Mouse (Mus musculus): ENCODE results near the gene Epn3. TPM values are rescaled to one million over a fixed set of nuclear protein-coding genes. Genes with fewer than 3 reads are reported as not detected.

Gene Epn3
- not detected in 2 replicates for polyA plus RNA-seq (2012; ENCODE audit: insufficient read depth, insufficient read length, missing spikeins)

GRCm38 (mm10) chr11:94499661-94500152 is at the start of gene Epn3:
Gene Epn3, minus strand, starts transcription at chr11:94499974.
- Histone ChIP-seq H3K27ac (ENCODE audit: insufficient read depth, low read depth, low read length) (no peak within 1 kb of the TSS), H3K4me3 (ENCODE audit: insufficient read depth, low read length) (no peak within 1 kb of the TSS), H3K4me1 (ENCODE audit: control insufficient read depth, insufficient read depth, low read length) (no peaks in the 10 kb centered on the region)
- TF ChIP-seq CTCF (IDR thresholded peaks at IDR 0.05; ENCODE audit: low read depth, low read length) (no peak), POLR2A (IDR thresholded peaks at IDR 0.05; ENCODE audit: borderline replicate concordance, low read depth, low read length) (no peak)

GRCm38 (mm10) chr11:94548888-94549690 is 49.3 kb upstream of the Epn3 start, which contains the start of gene Rsad1:
Gene Rsad1, minus strand, starts transcription at chr11:94549255.
- peaks cover 15% of the 10 kb centered on the region for H3K4me1 ChIP-seq (ENCODE audit: control insufficient read depth, insufficient read depth, low read length)

GRCm38 (mm10) chr11:94548041-94548784 is 48.4 kb upstream of the Epn3 start:
- H3K4me1 ChIP-seq (ENCODE audit: control insufficient read depth, insufficient read depth, low read length), result peaks cover 19% of the 10 kb centered on the region
- TF ChIP-seq POLR2A (IDR thresholded peaks at IDR 0.05; ENCODE audit: borderline replicate concordance, low read depth, low read length) (no peak), CTCF (IDR thresholded peaks at IDR 0.05; ENCODE audit: low read depth, low read length) (no peak)
- H3K4me3 ChIP-seq (ENCODE audit: insufficient read depth, low read length), result peak overlapping the region; percentile 75
- H3K27ac ChIP-seq (ENCODE audit: insufficient read depth, low read depth, low read length), result peak overlapping the region; percentile 72

More at GRCm38 (mm10) chr11:94548888-94549690, 49.3 kb upstream of the Epn3 start, which contains the start of gene Rsad1:
- H3K27ac ChIP-seq (ENCODE audit: insufficient read depth, low read depth, low read length), result peak within 1 kb of the TSS; percentile 72
- H3K4me3 ChIP-seq (ENCODE audit: insufficient read depth, low read length), result peak within 1 kb of the TSS; percentile 75
- TF ChIP-seq POLR2A (IDR thresholded peaks at IDR 0.05; ENCODE audit: borderline replicate concordance, low read depth, low read length) (no peak), CTCF (IDR thresholded peaks at IDR 0.05; ENCODE audit: low read depth, low read length) (peak; percentile 87)

GRCm38 (mm10) chr11:94547271-94547670 is 47.5 kb upstream of the Epn3 start:
- TF ChIP-seq POLR2A (IDR thresholded peaks at IDR 0.05; ENCODE audit: borderline replicate concordance, low read depth, low read length) (no peak), CTCF (IDR thresholded peaks at IDR 0.05; ENCODE audit: low read depth, low read length) (no peak)
- Histone ChIP-seq H3K4me3 (ENCODE audit: insufficient read depth, low read length) (no peak overlapping the region), H3K4me1 (ENCODE audit: control insufficient read depth, insufficient read depth, low read length) (peaks cover 19% of the 10 kb centered on the region), H3K27ac (ENCODE audit: insufficient read depth, low read depth, low read length) (no peak overlapping the region)

- Histone ChIP-seq H3K4me3 (ENCODE audit: insufficient read depth, low read length) (no peak overlapping the region), H3K27ac (ENCODE audit: insufficient read depth, low read depth, low read length) (no peak overlapping the region), H3K4me1 (ENCODE audit: control insufficient read depth, insufficient read depth, low read length) (peaks cover 19% of the 10 kb centered on the region)
- no peak for TF ChIP-seq POLR2A (IDR thresholded peaks at IDR 0.05; ENCODE audit: borderline replicate concordance, low read depth, low read length)
- no peak for TF ChIP-seq CTCF (IDR thresholded peaks at IDR 0.05; ENCODE audit: low read depth, low read length)
These were observed 46.6 kb upstream of the Epn3 start for GRCm38 (mm10) chr11:94546381-94546780.

- no peak for TF ChIP-seq CTCF (IDR thresholded peaks at IDR 0.05; ENCODE audit: low read depth, low read length)
- no peak for TF ChIP-seq POLR2A (IDR thresholded peaks at IDR 0.05; ENCODE audit: borderline replicate concordance, low read depth, low read length)
- H3K4me3 ChIP-seq (ENCODE audit: insufficient read depth, low read length), result no peak overlapping the region
- H3K27ac ChIP-seq (ENCODE audit: insufficient read depth, low read depth, low read length), result no peak overlapping the region
- H3K4me1 ChIP-seq (ENCODE audit: control insufficient read depth, insufficient read depth, low read length), result peaks cover 9% of the 10 kb centered on the region
These were observed 44.6 kb upstream of the Epn3 start for GRCm38 (mm10) chr11:94544422-94544821.

GRCm38 (mm10) chr11:94543932-94544331 is 44.2 kb upstream of the Epn3 start:
- TF ChIP-seq CTCF (IDR thresholded peaks at IDR 0.05; ENCODE audit: low read depth, low read length) (peak; percentile 76), POLR2A (IDR thresholded peaks at IDR 0.05; ENCODE audit: borderline replicate concordance, low read depth, low read length) (no peak)
- H3K27ac ChIP-seq (ENCODE audit: insufficient read depth, low read depth, low read length), result peak overlapping the region; percentile 6; the same call in 1 of the 2 replicates
- peaks cover 7% of the 10 kb centered on the region; the same call in 1 of the 2 replicates for H3K4me1 ChIP-seq (ENCODE audit: control insufficient read depth, insufficient read depth, low read length)
- H3K4me3 ChIP-seq (ENCODE audit: insufficient read depth, low read length), result no peak overlapping the region

- Histone ChIP-seq H3K4me3 (ENCODE audit: insufficient read depth, low read length) (no peak overlapping the region), H3K27ac (ENCODE audit: insufficient read depth, low read depth, low read length) (no peak overlapping the region), H3K4me1 (ENCODE audit: control insufficient read depth, insufficient read depth, low read length) (peaks cover 7% of the 10 kb centered on the region; the same call in 1 of the 2 replicates)
- TF ChIP-seq CTCF (IDR thresholded peaks at IDR 0.05; ENCODE audit: low read depth, low read length) (no peak), POLR2A (IDR thresholded peaks at IDR 0.05; ENCODE audit: borderline replicate concordance, low read depth, low read length) (no peak)
These were observed 43.6 kb upstream of the Epn3 start for GRCm38 (mm10) chr11:94543344-94543743.

- Histone ChIP-seq H3K27ac (ENCODE audit: insufficient read depth, low read depth, low read length) (no peak overlapping the region), H3K4me3 (ENCODE audit: insufficient read depth, low read length) (no peak overlapping the region), H3K4me1 (ENCODE audit: control insufficient read depth, insufficient read depth, low read length) (peaks cover 5% of the 10 kb centered on the region; the same call in 1 of the 2 replicates)
- TF ChIP-seq CTCF (IDR thresholded peaks at IDR 0.05; ENCODE audit: low read depth, low read length) (no peak), POLR2A (IDR thresholded peaks at IDR 0.05; ENCODE audit: borderline replicate concordance, low read depth, low read length) (no peak)
These were observed 42.6 kb upstream of the Epn3 start for GRCm38 (mm10) chr11:94542400-94542799.

Data from bone marrow macrophage, adult 2 months (primary cell).